Mouse (Mus musculus): ENCODE measurements around the gene Sbk1. TPM values are rescaled to one million over a fixed set of nuclear protein-coding genes. Genes with fewer than 3 reads are reported as not detected.
A peak's percentile ranks its signal among the peaks of the same experiment; 100 is the strongest.
"Not testable (repeated sequence)": the region's sequence is repeated elsewhere in the genome, so short reads cannot be mapped to it uniquely, and the experiment has no call there.

Sbk1 gene
- total and polyA plus RNA-seq, 2 experiments from 2014 or later, result 184 to 535 TPM

DNA sequence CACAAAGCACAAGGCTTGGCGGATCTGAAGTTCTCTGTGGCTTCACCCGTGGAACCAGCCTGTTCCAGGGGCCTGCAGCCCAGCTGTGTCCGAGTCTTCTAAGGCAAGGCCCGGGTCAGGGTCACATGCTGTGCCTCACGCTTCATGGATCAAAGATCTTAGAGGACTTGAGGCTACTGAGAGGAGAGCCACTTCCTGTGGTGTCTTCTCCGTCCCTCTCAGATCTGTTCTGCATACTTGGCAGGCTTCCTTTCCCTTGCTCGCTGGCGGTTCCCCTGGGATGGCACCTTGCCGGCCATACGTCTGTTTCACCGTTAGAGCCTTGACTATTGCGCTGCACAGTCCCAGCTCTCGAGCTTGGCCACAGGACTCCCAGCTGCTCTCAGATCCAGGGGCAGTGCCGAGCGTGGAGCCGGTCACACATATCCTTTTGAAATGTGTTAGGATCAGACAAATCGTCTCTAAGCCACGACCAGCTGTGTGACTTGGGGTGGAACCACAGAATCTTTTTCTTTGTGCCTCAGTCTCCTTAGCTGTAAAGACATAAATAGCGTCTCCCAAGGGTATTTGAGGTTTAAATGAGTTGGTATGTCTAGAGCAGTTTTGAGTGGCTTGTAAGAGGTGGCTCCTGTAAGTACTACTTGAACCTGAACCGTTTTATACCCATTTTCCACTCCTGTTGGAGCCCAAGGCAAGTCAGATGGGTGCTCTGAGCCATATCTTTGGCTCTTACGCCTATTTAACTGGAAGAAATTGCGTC is 5.3 kb downstream of the Sbk1 start:
- TF ChIP-seq CTCF (IDR thresholded peaks at IDR 0.05), result no peak
- peaks cover 28% of the 10 kb centered on the region for H3K36me3 ChIP-seq (ENCODE audit: insufficient read depth, low read length)
- peak overlapping the region; percentile 48 for H3K9ac ChIP-seq (replicated peaks; ENCODE audit: low read length, poor library complexity, severe bottlenecking)
- 23% methylated on average over 22 of the region's 22 CpGs for WGBS
- H3K27me3 ChIP-seq (ENCODE audit: insufficient read depth, low read length), result no peaks in the 10 kb centered on the region
- no peak for ATAC-seq (ENCODE audit: low FRiP score)
- H3K9me3 ChIP-seq (ENCODE audit: low read length), result no peaks in the 10 kb centered on the region
- H3K4me1 ChIP-seq (ENCODE audit: insufficient read depth, low read length), result peaks cover 40% of the 10 kb centered on the region
- H3K27ac ChIP-seq (ENCODE audit: low read depth, low read length), result no peak overlapping the region; the same call in 1 of the 2 replicates
- peak overlapping the region; percentile 20 for H3K4me3 ChIP-seq (ENCODE audit: low read depth, low read length)
- DNase-seq (ENCODE audit: low spot score), result no peak
- H3K4me2 ChIP-seq (ENCODE audit: low read depth, low read length, poor library complexity, severe bottlenecking), result peak overlapping the region; percentile 99

DNA sequence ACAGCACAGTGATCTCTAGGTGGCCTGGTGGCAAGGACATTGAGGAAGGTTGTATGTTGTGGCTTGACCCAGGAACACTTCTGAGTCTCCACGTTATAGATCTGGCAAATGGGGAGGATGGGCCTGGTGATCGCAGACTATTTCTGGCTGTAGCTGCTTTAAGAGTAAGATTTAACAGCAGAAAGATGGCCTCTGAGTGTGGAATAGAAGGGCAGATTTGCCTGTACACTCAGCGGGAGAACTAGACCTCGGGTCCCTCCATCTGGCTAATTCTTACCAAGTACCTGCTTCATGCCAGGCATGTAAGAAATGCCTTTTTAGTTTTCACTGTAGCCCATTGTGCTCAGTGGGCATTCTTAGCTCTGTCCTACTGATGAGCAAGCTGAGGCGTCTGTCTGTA is 6.4 kb downstream of the Sbk1 start:
- Histone ChIP-seq H3K27ac (ENCODE audit: low read depth, low read length) (no peak overlapping the region), H3K4me2 (ENCODE audit: low read depth, low read length, poor library complexity, severe bottlenecking) (no peak overlapping the region; the same call in 1 of the 2 replicates), H3K27me3 (ENCODE audit: insufficient read depth, low read length) (no peaks in the 10 kb centered on the region), H3K9me3 (ENCODE audit: low read length) (no peaks in the 10 kb centered on the region), H3K9ac (replicated peaks; ENCODE audit: low read length, poor library complexity, severe bottlenecking) (no peak overlapping the region), H3K4me3 (ENCODE audit: low read depth, low read length) (no peak overlapping the region), H3K36me3 (ENCODE audit: insufficient read depth, low read length) (peaks cover 32% of the 10 kb centered on the region), H3K4me1 (ENCODE audit: insufficient read depth, low read length) (peaks cover 40% of the 10 kb centered on the region)
- TF ChIP-seq CTCF (IDR thresholded peaks at IDR 0.05), result no peak
- 76% methylated on average over 5 of the region's 5 CpGs for WGBS
- DNase-seq (ENCODE audit: low spot score), result no peak
- no peak for ATAC-seq (ENCODE audit: low FRiP score)

DNA sequence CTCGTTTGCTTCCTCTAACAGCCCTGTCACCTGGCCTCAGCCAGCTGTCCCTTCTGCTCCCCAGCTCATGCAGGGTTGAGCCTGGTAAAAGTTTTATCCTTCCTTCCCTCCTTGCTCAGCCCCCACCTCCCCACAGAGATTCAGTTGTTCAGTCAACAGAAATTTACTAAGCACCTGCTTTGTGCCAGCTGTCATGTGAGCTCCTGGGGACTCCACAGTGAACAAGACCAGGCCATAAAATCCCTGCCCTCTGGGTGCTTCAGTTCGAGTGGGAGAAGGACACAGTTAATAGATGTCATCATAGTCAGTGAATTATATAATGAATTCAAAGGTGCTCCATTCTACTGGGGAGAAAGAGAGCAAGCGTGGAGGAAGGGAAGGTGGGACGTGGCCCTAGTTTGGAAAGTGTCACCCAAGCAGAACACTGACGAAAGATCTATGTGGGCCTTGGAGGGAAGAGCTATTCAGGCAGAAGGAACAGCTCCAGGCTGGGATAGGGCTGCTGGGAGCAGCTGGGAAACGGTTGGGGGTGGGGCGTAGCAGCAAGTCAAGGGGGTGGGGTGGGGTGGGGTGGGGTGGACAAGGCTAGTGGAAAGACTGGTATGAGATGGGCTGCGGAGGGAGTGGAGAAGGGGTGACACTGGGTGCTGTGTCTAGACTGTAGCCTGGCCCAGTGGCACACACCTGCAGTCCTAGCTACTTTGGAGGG is 7.5 kb downstream of the Sbk1 start:
- Histone ChIP-seq H3K4me2 (ENCODE audit: low read depth, low read length, poor library complexity, severe bottlenecking) (no peak overlapping the region), H3K36me3 (ENCODE audit: insufficient read depth, low read length) (peaks cover 42% of the 10 kb centered on the region), H3K27me3 (ENCODE audit: insufficient read depth, low read length) (no peaks in the 10 kb centered on the region), H3K9ac (replicated peaks; ENCODE audit: low read length, poor library complexity, severe bottlenecking) (no peak overlapping the region), H3K4me3 (ENCODE audit: low read depth, low read length) (no peak overlapping the region), H3K4me1 (ENCODE audit: insufficient read depth, low read length) (peaks cover 32% of the 10 kb centered on the region), H3K27ac (ENCODE audit: low read depth, low read length) (no peak overlapping the region), H3K9me3 (ENCODE audit: low read length) (no peaks in the 10 kb centered on the region)
- 64% methylated on average over 8 of the region's 8 CpGs for WGBS
- ATAC-seq (ENCODE audit: low FRiP score), result no peak
- no peak for TF ChIP-seq CTCF (IDR thresholded peaks at IDR 0.05)
- DNase-seq (ENCODE audit: low spot score), result no peak

DNA sequence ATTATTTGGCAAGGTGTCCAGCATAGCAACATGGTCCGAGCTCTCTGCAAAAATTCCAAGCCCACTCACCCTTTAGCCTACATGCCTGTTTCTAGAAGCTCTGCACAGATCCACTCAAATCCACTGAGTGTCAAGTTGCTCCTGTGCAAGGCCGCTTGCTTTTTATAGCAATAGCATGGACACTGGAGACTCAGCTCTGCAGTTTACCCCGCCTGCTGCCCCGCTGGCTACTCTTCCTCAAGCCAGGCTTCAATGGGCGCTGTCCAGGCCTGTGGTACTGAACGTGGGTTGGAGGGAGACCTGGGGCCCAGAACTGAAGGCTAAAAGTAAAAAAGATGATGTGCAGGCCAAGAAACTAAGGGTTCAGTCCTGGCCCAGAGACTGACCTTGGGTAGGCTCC is 8.3 kb downstream of the Sbk1 start:
- H3K36me3 ChIP-seq (ENCODE audit: insufficient read depth, low read length), result peaks cover 45% of the 10 kb centered on the region
- no peak overlapping the region for H3K9ac ChIP-seq (replicated peaks; ENCODE audit: low read length, poor library complexity, severe bottlenecking)
- H3K4me3 ChIP-seq (ENCODE audit: low read depth, low read length), result no peak overlapping the region
- no peaks in the 10 kb centered on the region for H3K9me3 ChIP-seq (ENCODE audit: low read length)
- TF ChIP-seq CTCF (IDR thresholded peaks at IDR 0.05), result no peak
- ATAC-seq (ENCODE audit: low FRiP score) (no peak), DNase-seq (ENCODE audit: low spot score) (no peak)
- H3K27ac ChIP-seq (ENCODE audit: low read depth, low read length), result no peak overlapping the region
- no peaks in the 10 kb centered on the region for H3K27me3 ChIP-seq (ENCODE audit: insufficient read depth, low read length)
- 66% methylated on average over 6 of the region's 6 CpGs for WGBS
- peaks cover 26% of the 10 kb centered on the region for H3K4me1 ChIP-seq (ENCODE audit: insufficient read depth, low read length)
- no peak overlapping the region for H3K4me2 ChIP-seq (ENCODE audit: low read depth, low read length, poor library complexity, severe bottlenecking)

DNA sequence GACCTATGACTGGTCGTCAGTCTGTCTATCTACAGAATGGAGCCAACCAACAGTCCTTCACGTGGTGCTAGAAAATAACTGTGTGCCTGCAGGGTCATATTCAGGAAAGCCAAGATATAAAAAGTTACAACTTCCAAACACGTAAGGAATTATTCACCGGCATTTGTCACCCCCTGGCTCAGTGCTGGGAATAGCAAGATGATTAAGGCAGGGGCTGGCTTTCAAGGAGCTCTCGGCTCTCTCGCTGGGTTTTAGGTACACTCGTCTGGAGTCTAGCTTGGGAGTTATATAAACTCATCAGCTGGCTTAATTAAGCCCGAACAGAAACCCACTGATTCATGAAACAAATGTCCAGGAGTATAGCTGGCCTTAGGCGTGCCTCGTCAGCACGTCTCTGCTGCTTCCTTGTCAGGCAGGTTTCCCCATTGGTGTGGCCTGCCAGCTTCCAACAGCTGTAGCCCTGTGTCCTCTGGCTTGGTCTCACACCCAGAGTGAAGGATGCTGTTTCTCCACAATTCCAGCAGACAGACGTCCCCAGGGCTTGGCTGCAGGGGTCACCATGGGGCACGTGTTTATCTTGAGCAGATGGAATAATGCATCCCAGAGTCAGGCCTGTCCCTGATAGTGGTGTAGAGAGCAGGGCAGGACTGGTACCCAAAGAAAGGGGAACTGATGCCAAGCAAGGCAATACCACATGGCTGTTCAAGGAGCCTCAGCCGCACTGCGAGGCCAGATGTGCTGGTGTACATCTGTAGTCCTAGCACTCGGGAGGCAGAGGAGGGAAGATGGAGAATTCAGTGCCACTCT is 9.7 kb downstream of the Sbk1 start:
- no peaks in the 10 kb centered on the region for H3K9me3 ChIP-seq (ENCODE audit: low read length)
- no peak overlapping the region for H3K9ac ChIP-seq (replicated peaks; ENCODE audit: low read length, poor library complexity, severe bottlenecking)
- no peaks in the 10 kb centered on the region for H3K27me3 ChIP-seq (ENCODE audit: insufficient read depth, low read length)
- ATAC-seq (ENCODE audit: low FRiP score), result no peak
- no peak overlapping the region for H3K4me2 ChIP-seq (ENCODE audit: low read depth, low read length, poor library complexity, severe bottlenecking)
- H3K36me3 ChIP-seq (ENCODE audit: insufficient read depth, low read length), result peaks cover 44% of the 10 kb centered on the region
- DNase-seq (ENCODE audit: low spot score), result no peak
- peaks cover 14% of the 10 kb centered on the region; the same call in 1 of the 2 replicates for H3K4me1 ChIP-seq (ENCODE audit: insufficient read depth, low read length)
- WGBS, result 79% methylated on average over 16 of the region's 16 CpGs
- H3K4me3 ChIP-seq (ENCODE audit: low read depth, low read length), result no peak overlapping the region
- H3K27ac ChIP-seq (ENCODE audit: low read depth, low read length), result no peak overlapping the region
- no peak for TF ChIP-seq CTCF (IDR thresholded peaks at IDR 0.05)

DNA sequence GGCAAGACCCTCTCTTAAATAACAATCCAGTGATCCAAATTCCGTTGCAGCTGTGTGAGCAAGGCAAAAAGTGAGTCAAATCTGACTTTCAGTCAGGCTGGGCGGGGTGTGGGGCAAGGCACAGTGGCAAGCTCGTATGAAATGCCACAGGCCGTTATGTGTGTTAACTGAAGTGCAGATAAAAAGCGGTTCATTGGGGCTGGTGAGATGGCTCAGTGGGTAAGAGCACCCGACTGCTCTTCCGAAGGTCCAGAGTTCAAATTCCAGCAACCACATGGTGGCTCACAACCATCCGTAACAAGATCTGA is 10.2 kb downstream of the Sbk1 start:
- H3K4me2 ChIP-seq (ENCODE audit: low read depth, low read length, poor library complexity, severe bottlenecking); ATAC-seq (ENCODE audit: low FRiP score); H3K9ac ChIP-seq (replicated peaks; ENCODE audit: low read length, poor library complexity, severe bottlenecking); H3K4me3 ChIP-seq (ENCODE audit: low read depth, low read length); H3K9me3 ChIP-seq (ENCODE audit: low read length); DNase-seq (ENCODE audit: low spot score); H3K27ac ChIP-seq (ENCODE audit: low read depth, low read length); H3K27me3 ChIP-seq (ENCODE audit: insufficient read depth, low read length): not testable (repeated sequence)
- Histone ChIP-seq H3K4me1 (ENCODE audit: insufficient read depth, low read length) (peaks cover 11% of the 10 kb centered on the region; the same call in 1 of the 2 replicates), H3K36me3 (ENCODE audit: insufficient read depth, low read length) (peaks cover 44% of the 10 kb centered on the region)
- WGBS, result 83% methylated on average over 7 of the region's 8 CpGs

Measured in midbrain, postnatal 0 days (tissue).